Mouse (Mus musculus) cortical plate, adult 2 months (tissue): ENCODE measurements around the gene Tppp.
"Not testable (repeated sequence)": the region's sequence is repeated elsewhere in the genome, so short reads cannot be mapped to it uniquely, and the experiment has no call there.

ENCODE experiments used
- CTCF ChIP-seq: fragments of 200-500 bp; IDR thresholded peaks from 2 replicates; pipeline ENCODE4 v1.5.1; 2011; ENCODE audit warnings: mild to moderate bottlenecking, control low read depth, low read length; ENCODE audit not compliant: insufficient read depth; ENCODE audit errors: extremely low read depth
- POLR2A ChIP-seq: fragments of 200-500 bp; IDR thresholded peaks from 2 replicates; pipeline ENCODE4 v1.6.1; 2011; ENCODE audit warnings: mild to moderate bottlenecking, low read length, control low read depth; ENCODE audit not compliant: insufficient read depth; ENCODE audit errors: extremely low read depth

- not testable (repeated sequence) for TF ChIP-seq POLR2A, CTCF
Observed at GRCm38 (mm10) chr13:74008216-74008615, 991 bp upstream of the Tppp start.
